Mouse (Mus musculus): Measurements from ENCODE around the gene Atrnl1. TPM values are rescaled to one million over a fixed set of nuclear protein-coding genes. Genes with fewer than 3 reads are reported as not detected.

The Atrnl1 gene
- total RNA-seq, 1 experiment, result 6.7 TPM

GRCm38 (mm10) chr19:58112151-58112550, 501.3 kb downstream of the Atrnl1 start:
- Histone ChIP-seq H3K9ac (ENCODE audit: insufficient read depth, low read depth, low read length, poor library complexity, severe bottlenecking) (no peak overlapping the region), H3K9me3 (ENCODE audit: control insufficient read depth, insufficient read depth, low read depth, low read length) (no peaks in the 10 kb centered on the region), H3K36me3 (ENCODE audit: control insufficient read depth, insufficient read depth, low read length, poor library complexity, severe bottlenecking) (no peaks in the 10 kb centered on the region), H3K27ac (ENCODE audit: insufficient read depth, low read depth, low read length, poor library complexity, severe bottlenecking) (no peak overlapping the region), H3K4me3 (ENCODE audit: insufficient read depth in 1 of 2, low read depth in 1 of 2, low read length in 2 of 2, poor library complexity in 1 of 2, severe bottlenecking in 1 of 2) (no peak overlapping the region), H3K4me1 (ENCODE audit: control insufficient read depth in 2 of 2, insufficient read depth in 2 of 2, low read length in 2 of 2, poor library complexity in 1 of 2) (peaks cover 2 to 13% of the 10 kb centered on the region in 2 experiments; a peak in 1 of 4 replicates)
- TF ChIP-seq ZC3H11A (IDR thresholded peaks at IDR 0.05; ENCODE audit: borderline replicate concordance, low read depth, low read length) (no peak), ZNF384 (IDR thresholded peaks at IDR 0.05; ENCODE audit: low read depth, low read length) (no peak), CHD2 (IDR thresholded peaks at IDR 0.05; ENCODE audit: low read depth, low read length) (no peak), HCFC1 (IDR thresholded peaks at IDR 0.05; ENCODE audit: borderline replicate concordance, insufficient read depth, low read length) (no peak), MAFK (IDR thresholded peaks at IDR 0.05; ENCODE audit: insufficient read depth, low read depth, low read length) (no peak)
- no peak for DNase-seq (ENCODE audit: low read depth, low spot score)
- in situ Hi-C loops (cut with MboI; ENCODE audit: low sequenced_read_pairs in 2 of 2, unreplicated experiment in 2 of 2), result no loop called here

GRCm38 (mm10) chr19:58113092-58113731, 502.4 kb downstream of the Atrnl1 start:
- no peak for TF ChIP-seq MAFK (IDR thresholded peaks at IDR 0.05; ENCODE audit: insufficient read depth, low read depth, low read length)
- TF ChIP-seq ZNF384 (IDR thresholded peaks at IDR 0.05; ENCODE audit: low read depth, low read length), result no peak
- TF ChIP-seq CHD2 (IDR thresholded peaks at IDR 0.05; ENCODE audit: low read depth, low read length), result no peak
- TF ChIP-seq ZC3H11A (IDR thresholded peaks at IDR 0.05; ENCODE audit: borderline replicate concordance, low read depth, low read length), result no peak
- no peak for TF ChIP-seq HCFC1 (IDR thresholded peaks at IDR 0.05; ENCODE audit: borderline replicate concordance, insufficient read depth, low read length)
- in situ Hi-C loops (cut with MboI; ENCODE audit: low sequenced_read_pairs in 2 of 2, unreplicated experiment in 2 of 2), result no loop called here

GRCm38 (mm10) chr19:58117595-58117994, 506.8 kb downstream of the Atrnl1 start:
- TF ChIP-seq MAFK (IDR thresholded peaks at IDR 0.05; ENCODE audit: insufficient read depth, low read depth, low read length) (no peak), HCFC1 (IDR thresholded peaks at IDR 0.05; ENCODE audit: borderline replicate concordance, insufficient read depth, low read length) (no peak), ZNF384 (IDR thresholded peaks at IDR 0.05; ENCODE audit: low read depth, low read length) (no peak), ZC3H11A (IDR thresholded peaks at IDR 0.05; ENCODE audit: borderline replicate concordance, low read depth, low read length) (no peak), CHD2 (IDR thresholded peaks at IDR 0.05; ENCODE audit: low read depth, low read length) (no peak)
- no peak overlapping the region for H3K4me3 ChIP-seq (ENCODE audit: insufficient read depth in 1 of 2, low read depth in 1 of 2, low read length in 2 of 2, poor library complexity in 1 of 2, severe bottlenecking in 1 of 2)
- no peaks in the 10 kb centered on the region for H3K36me3 ChIP-seq (ENCODE audit: control insufficient read depth, insufficient read depth, low read length, poor library complexity, severe bottlenecking)
- no peak overlapping the region for H3K9ac ChIP-seq (ENCODE audit: insufficient read depth, low read depth, low read length, poor library complexity, severe bottlenecking)
- in situ Hi-C loops (cut with MboI; ENCODE audit: low sequenced_read_pairs in 2 of 2, unreplicated experiment in 2 of 2), result no loop called here
- DNase-seq (ENCODE audit: low read depth, low spot score), result no peak
- peaks cover 0 to 7% of the 10 kb centered on the region in 2 experiments; a peak in 1 of 4 replicates for H3K4me1 ChIP-seq (ENCODE audit: control insufficient read depth in 2 of 2, insufficient read depth in 2 of 2, low read length in 2 of 2, poor library complexity in 1 of 2)
- H3K9me3 ChIP-seq (ENCODE audit: control insufficient read depth, insufficient read depth, low read depth, low read length), result no peaks in the 10 kb centered on the region
- H3K27ac ChIP-seq (ENCODE audit: insufficient read depth, low read depth, low read length, poor library complexity, severe bottlenecking), result no peak overlapping the region

More at GRCm38 (mm10) chr19:58113092-58113731, 502.4 kb downstream of the Atrnl1 start:
- no peak overlapping the region for H3K4me3 ChIP-seq (ENCODE audit: insufficient read depth in 1 of 2, low read depth in 1 of 2, low read length in 2 of 2, poor library complexity in 1 of 2, severe bottlenecking in 1 of 2)
- no peak for DNase-seq (ENCODE audit: low read depth, low spot score)
- H3K9ac ChIP-seq (ENCODE audit: insufficient read depth, low read depth, low read length, poor library complexity, severe bottlenecking), result no peak overlapping the region
- H3K36me3 ChIP-seq (ENCODE audit: control insufficient read depth, insufficient read depth, low read length, poor library complexity, severe bottlenecking), result no peaks in the 10 kb centered on the region
- peaks cover 2 to 13% of the 10 kb centered on the region in 2 experiments; a peak in 1 of 4 replicates for H3K4me1 ChIP-seq (ENCODE audit: control insufficient read depth in 2 of 2, insufficient read depth in 2 of 2, low read length in 2 of 2, poor library complexity in 1 of 2)
- H3K9me3 ChIP-seq (ENCODE audit: control insufficient read depth, insufficient read depth, low read depth, low read length), result no peaks in the 10 kb centered on the region
- H3K27ac ChIP-seq (ENCODE audit: insufficient read depth, low read depth, low read length, poor library complexity, severe bottlenecking), result no peak overlapping the region

GRCm38 (mm10) chr19:58118141-58118835, 507.5 kb downstream of the Atrnl1 start:
- peak overlapping the region in 1 of 2 experiments; percentile 57; a peak in 1 of 4 replicates for H3K4me3 ChIP-seq (ENCODE audit: insufficient read depth in 1 of 2, low read depth in 1 of 2, low read length in 2 of 2, poor library complexity in 1 of 2, severe bottlenecking in 1 of 2)
- no peak for DNase-seq (ENCODE audit: low read depth, low spot score)
- in situ Hi-C loops (cut with MboI; ENCODE audit: low sequenced_read_pairs in 2 of 2, unreplicated experiment in 2 of 2), result no loop called here
- no peak overlapping the region for H3K27ac ChIP-seq (ENCODE audit: insufficient read depth, low read depth, low read length, poor library complexity, severe bottlenecking)
- peaks cover 0 to 2% of the 10 kb centered on the region in 2 experiments; a peak in 1 of 4 replicates for H3K4me1 ChIP-seq (ENCODE audit: control insufficient read depth in 2 of 2, insufficient read depth in 2 of 2, low read length in 2 of 2, poor library complexity in 1 of 2)
- no peaks in the 10 kb centered on the region for H3K9me3 ChIP-seq (ENCODE audit: control insufficient read depth, insufficient read depth, low read depth, low read length)
- H3K9ac ChIP-seq (ENCODE audit: insufficient read depth, low read depth, low read length, poor library complexity, severe bottlenecking), result no peak overlapping the region
- TF ChIP-seq CHD2 (IDR thresholded peaks at IDR 0.05; ENCODE audit: low read depth, low read length), result no peak
- H3K36me3 ChIP-seq (ENCODE audit: control insufficient read depth, insufficient read depth, low read length, poor library complexity, severe bottlenecking), result no peaks in the 10 kb centered on the region
